Mouse (Mus musculus) embryonic facial prominence, embryonic 14.5 days (tissue): ENCODE data around the gene Lsp1. TPM values are rescaled to one million over a fixed set of nuclear protein-coding genes. Genes with fewer than 3 reads are reported as not detected.
A peak's percentile ranks its signal among the peaks of the same experiment; 100 is the strongest.

Experiments
- ATAC-seq: fragments of 200-750 bp; cut with Nextera tagmentation; 2 replicates; pipeline ENCODE4 v1.8.0; 2017; ENCODE audit warnings: low read depth, moderate number of reproducible peaks, moderate TSS enrichment
- DNase-seq: peaks from one replicate; pipeline ENCODE4 v3.0.0-alpha.2; 2015; ENCODE audit warnings: low spot score
- H3K27ac ChIP-seq: fragments of 300-500 bp; sonication (generic); replicated peaks from 2 replicates; pipeline ENCODE4 v1.5.1; 2014; ENCODE audit warnings: low read depth, mild to moderate bottlenecking, low read length, moderate library complexity
- H3K27me3 ChIP-seq: fragments of 300-500 bp; sonication (generic); replicated peaks from 2 replicates; pipeline ENCODE4 v1.6.1; 2014; ENCODE audit warnings: low read length; ENCODE audit not compliant: control insufficient read depth, insufficient read depth
- H3K36me3 ChIP-seq: fragments of 300-500 bp; sonication (generic); 2 replicates; pipeline ENCODE4 v1.6.1; 2014; ENCODE audit warnings: low read length, mixed read lengths; ENCODE audit not compliant: control insufficient read depth, insufficient read depth
- H3K4me1 ChIP-seq: fragments of 300-500 bp; sonication (generic); 2 replicates; pipeline ENCODE4 v1.6.1; 2014; ENCODE audit warnings: antibody characterized with exemption, low read length; ENCODE audit not compliant: control insufficient read depth, insufficient read depth
- H3K4me2 ChIP-seq: fragments of 300-500 bp; sonication (generic); 2 replicates; pipeline ENCODE4 v1.6.1; 2014; ENCODE audit warnings: low read depth, mild to moderate bottlenecking, low read length, moderate library complexity, mixed read lengths
- H3K4me3 ChIP-seq: fragments of 300-500 bp; sonication (generic); 2 replicates; pipeline ENCODE4 v1.5.1; 2014; ENCODE audit warnings: low read depth, mild to moderate bottlenecking, low read length
- H3K9ac ChIP-seq: fragments of 300-500 bp; sonication (generic); 2 replicates; pipeline ENCODE4 v1.6.1; 2014; ENCODE audit warnings: low read depth, mild to moderate bottlenecking, low read length, moderate library complexity, mixed read lengths
- H3K9me3 ChIP-seq: fragments of 300-500 bp; sonication (generic); 2 replicates; pipeline ENCODE4 v1.6.1; 2016; ENCODE audit warnings: low read length; ENCODE audit not compliant: control insufficient read depth
- WGBS: fragments of 180-500 bp; shearing (Covaris S2); extraction: QIAGEN DNeasy Blood & Tissue Kit; methylation state at CpG from one replicate; pipeline ENCODE4 v1.1.7; 2014; 5-methylcytosine and 5-hydroxymethylcytosine counted together
- polyA plus RNA-seq: library from polyadenylated mRNA; unstranded; fragments of >200 nt; fragmentation: Nextera tagmentation; extraction: Ambion mirVana; gene quantifications from 2 replicates; pipeline ENCODE4 v1.2.1, GENCODE M21; 2014

Gene Lsp1
- polyA plus RNA-seq, 1 experiment from 2014 or later = 42.6 TPM

- Histone ChIP-seq H3K4me3 (no peak overlapping the region), H3K9me3 (no peaks in the 10 kb centered on the region), H3K27me3 (no peaks in the 10 kb centered on the region), H3K9ac (peak overlapping the region; percentile 38), H3K36me3 (peaks cover 12% of the 10 kb centered on the region), H3K4me2 (no peak overlapping the region), H3K4me1 (peaks cover 46% of the 10 kb centered on the region), H3K27ac (peak overlapping the region; percentile 86)
- peak; percentile 85 for DNase-seq
- ATAC-seq = peak; percentile 53
- 19% methylated on average over 9 of the region's 11 CpGs for WGBS
Measured at GRCm38 (mm10) chr7:142542771-142543303, 82.2 kb downstream of the Lsp1 start.

Other genes with a start within 250 kb of the Lsp1 start
- not detected in 2 replicates for gene Gm7579, start 248.9 kb upstream of the Lsp1 start, polyA plus RNA-seq
- gene Krtap5-5, start 230.8 kb upstream of the Lsp1 start, polyA plus RNA-seq = 0.19 TPM in 1 of 2 replicates, not detected in the other
- gene Gm40460, start 219.7 kb upstream of the Lsp1 start, polyA plus RNA-seq = not detected in 2 replicates
- gene Gm2431, start 202.5 kb upstream of the Lsp1 start, polyA plus RNA-seq = not detected in 2 replicates
- gene Gm4559, start 186.4 kb upstream of the Lsp1 start, polyA plus RNA-seq = not detected in 2 replicates
- gene Krtap5-1, start 163.7 kb upstream of the Lsp1 start, polyA plus RNA-seq = not detected in 2 replicates
- not detected in 2 replicates for gene Krtap5-4, start 157.3 kb upstream of the Lsp1 start, polyA plus RNA-seq
- gene Ifitm10, start 87.1 kb upstream of the Lsp1 start, polyA plus RNA-seq = 3.0 and 3.3 TPM in 2 replicates
- 0.46 TPM in 1 of 2 replicates, not detected in the other for gene Gm49369, start 78.1 kb upstream of the Lsp1 start, polyA plus RNA-seq
- 342 and 350 TPM in 2 replicates for gene Ctsd, start 72.8 kb upstream of the Lsp1 start, polyA plus RNA-seq
- 1.9 and 3.9 TPM in 2 replicates for gene Syt8, start 26.0 kb upstream of the Lsp1 start, polyA plus RNA-seq
- gene Tnni2, start 19.0 kb upstream of the Lsp1 start, polyA plus RNA-seq = 319 and 564 TPM in 2 replicates
- gene Tnnt3, start 38.0 kb downstream of the Lsp1 start, polyA plus RNA-seq = 376 and 643 TPM in 2 replicates
- 30.3 and 33.1 TPM in 2 replicates for gene Mrpl23, start 71.9 kb downstream of the Lsp1 start, polyA plus RNA-seq
- gene Igf2, start 206.0 kb downstream of the Lsp1 start, polyA plus RNA-seq = 1,478 and 1,518 TPM in 2 replicates
- 0.55 and 0.63 TPM in 2 replicates for gene Gm49394, start 209.1 kb downstream of the Lsp1 start, polyA plus RNA-seq